Mouse (Mus musculus): ENCODE data around the gene Atl3.
"Not testable (repeated sequence)": the region's sequence is repeated elsewhere in the genome, so short reads cannot be mapped to it uniquely, and the experiment has no call there.

The Atl3 gene

DNA sequence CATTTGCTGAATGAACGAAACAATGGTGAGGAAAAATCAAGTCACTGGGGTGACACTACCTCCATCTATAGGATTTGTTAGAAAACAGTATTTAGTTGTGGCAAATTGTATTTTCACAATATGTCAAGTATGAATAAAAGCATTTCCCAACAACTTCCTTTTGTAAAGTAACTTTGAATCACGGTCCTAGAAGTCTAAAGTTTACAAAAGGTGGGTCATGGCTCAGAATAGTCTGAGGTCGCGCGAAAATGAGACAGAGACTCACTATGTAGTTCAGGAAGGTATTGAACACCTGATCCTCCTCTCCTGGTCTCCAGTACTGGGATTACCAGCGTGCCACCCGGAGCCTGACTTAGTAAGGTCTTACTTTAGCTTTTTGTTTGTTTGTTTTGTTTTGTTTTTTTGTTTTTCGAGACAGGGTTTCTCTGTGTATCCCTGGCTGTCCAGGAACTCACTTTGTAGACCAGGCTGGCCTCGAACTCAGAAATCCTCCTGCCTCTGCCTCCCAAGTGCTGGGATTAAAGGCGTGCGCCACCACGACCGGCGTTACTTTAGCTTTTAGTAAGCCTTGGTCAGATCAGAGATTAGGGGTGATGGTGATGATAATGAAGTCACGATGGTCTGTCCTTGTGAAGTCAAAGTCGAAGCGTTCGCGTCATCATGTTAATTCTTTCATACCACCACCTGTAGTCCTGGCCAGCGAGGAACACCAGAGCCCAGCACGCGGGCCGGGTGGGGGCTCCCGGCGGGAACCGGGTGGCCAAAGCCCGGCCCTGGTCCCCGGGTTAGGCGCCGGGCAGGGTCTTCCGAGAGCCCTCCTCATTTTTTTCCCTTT is at the start of gene Atl3:
Gene Atl3, plus strand, starts transcription at position 689 of the 835 bp plus-strand sequence.
- no peak for DNase-seq (ENCODE audit: low read depth, low spot score)

DNA sequence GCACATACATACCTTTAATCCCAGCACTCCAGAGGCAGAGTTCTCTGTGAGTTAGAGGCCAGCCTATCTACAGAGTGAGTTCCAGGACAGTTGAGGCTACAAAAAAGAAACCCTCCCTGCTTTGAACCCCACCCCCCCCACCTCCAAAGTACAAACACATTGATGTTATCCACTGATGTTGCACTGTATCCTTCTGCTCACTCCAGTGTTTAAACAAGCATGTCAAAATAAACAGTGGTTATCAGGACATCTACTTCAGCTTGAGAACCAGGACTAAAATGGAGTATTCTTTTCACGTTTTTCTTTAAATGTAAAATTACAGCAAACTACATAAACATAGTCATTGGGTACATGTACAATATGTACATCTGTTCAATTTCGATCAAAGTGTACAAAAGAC is 48.7 kb upstream of the Atl3 start:
- no peak for DNase-seq (ENCODE audit: low read depth, low spot score)

DNA sequence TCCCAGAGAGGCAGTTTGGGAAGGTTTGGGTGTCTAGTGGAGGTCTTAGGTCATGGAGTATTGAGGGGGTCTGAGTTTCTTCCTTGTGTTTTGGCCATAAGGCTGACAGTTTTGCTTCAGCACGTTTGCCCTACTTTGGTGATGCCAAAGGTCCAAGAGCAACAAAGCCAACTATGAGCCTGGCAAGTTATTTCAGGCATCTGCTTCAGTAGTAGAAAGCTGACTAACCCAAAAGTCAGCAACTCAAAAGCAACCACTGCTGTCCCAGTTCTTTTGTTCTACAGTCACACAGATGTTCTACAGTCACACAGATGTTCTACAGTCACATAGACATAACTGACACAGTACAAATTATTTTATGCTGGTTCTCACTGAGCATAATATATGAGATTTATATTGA is 48.2 kb upstream of the Atl3 start:
- no peak for DNase-seq (ENCODE audit: low read depth, low spot score)

DNA sequence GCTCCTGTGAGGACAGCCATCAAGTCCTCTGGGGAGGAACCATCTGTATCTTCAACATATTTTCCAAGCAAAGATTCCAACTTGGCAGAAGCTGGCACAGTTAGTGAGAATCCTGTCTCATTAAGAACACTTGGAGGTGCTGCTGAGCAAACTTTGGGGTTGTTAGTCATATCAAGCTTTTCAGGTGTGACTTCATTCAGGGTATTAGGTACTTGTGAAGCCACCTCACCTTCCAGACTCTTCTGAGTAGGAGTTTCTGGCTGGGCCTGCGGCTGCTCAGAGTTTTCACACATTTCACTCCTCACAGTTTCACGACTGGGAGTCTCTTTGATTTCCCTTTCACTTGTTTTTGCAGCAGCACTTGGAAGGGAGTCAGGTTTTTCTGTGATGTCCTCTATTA is 37.0 kb upstream of the Atl3 start:
- no peak for DNase-seq (ENCODE audit: low read depth, low spot score)

DNA sequence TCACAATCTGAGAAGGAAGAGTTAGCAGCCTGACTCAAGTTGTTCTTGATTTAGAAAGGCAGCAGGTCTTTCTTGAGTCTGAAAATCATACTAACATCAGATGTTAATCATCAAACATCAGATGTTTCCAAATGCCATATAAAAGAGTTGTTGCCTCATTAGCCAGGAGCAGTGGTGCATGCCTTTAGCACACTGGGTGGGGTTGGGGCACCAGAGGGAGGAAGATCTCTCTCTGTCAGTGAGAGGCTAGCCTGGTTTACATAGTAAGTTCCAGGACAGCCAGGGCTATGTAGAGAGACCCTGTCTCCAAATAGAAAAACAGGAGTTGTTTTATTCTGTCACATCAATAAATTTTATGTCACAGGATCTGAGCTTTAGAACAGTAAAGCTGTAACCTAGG is 34.9 kb upstream of the Atl3 start:
- DNase-seq (ENCODE audit: low read depth, low spot score): no peak

DNA sequence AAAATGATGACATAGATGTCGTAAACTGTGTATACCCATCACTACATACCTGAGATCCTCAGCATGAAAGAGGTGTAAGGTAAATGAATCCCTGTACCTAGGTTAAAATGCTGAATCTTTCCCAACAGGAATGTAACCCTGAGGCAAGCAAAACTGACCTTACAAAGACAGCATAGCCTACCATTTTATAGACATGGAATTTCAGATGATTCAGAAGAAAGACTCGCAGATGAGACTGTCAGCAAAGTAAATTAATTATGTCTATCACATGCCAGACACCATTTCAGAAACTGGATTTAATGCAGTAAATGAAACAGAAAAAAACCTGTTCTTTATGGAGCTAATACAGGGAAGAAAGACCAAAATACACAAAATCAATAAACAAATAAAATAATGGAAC is 34.5 kb upstream of the Atl3 start:
- DNase-seq (ENCODE audit: low read depth, low spot score): no peak

DNA sequence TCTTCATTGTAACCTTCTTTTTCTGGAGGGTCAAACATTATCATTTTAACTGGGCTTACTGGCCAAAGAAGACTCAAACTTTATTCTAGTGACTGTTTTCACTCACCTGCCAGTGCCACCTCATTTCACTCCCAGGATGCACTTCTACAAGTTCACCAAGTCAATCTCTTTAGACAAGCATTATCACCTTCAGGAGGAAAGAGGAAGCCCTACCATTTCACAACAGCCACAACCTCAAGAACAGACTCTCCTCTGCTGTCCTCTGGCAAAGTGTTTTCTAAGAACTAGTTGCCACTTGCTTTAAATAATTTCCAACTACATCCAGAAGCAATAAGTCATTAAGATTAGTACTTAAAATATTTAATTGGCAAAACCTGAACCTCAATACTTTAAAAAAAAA is 25.9 kb upstream of the Atl3 start:
- no peak for DNase-seq (ENCODE audit: low read depth, low spot score)

DNA sequence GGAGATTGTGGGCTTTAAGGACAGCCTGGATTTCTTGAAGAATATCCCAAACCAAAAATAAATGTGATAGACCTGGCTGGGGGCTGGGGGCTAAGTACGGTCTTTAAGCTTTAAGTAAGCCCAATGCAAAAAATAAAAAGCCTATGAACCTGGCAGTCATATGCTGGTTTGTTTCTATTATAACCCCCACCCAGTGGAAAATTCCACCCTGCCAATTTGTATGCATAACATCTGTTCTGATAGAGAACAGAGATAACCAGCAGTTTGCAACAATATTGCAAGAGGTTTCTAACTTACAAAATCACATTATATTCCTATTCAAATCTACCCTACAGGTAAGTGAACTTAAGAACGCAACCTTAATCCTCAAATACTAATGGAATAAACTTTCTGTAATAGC is 23.2 kb upstream of the Atl3 start:
- no peak for DNase-seq (ENCODE audit: low read depth, low spot score)

DNA sequence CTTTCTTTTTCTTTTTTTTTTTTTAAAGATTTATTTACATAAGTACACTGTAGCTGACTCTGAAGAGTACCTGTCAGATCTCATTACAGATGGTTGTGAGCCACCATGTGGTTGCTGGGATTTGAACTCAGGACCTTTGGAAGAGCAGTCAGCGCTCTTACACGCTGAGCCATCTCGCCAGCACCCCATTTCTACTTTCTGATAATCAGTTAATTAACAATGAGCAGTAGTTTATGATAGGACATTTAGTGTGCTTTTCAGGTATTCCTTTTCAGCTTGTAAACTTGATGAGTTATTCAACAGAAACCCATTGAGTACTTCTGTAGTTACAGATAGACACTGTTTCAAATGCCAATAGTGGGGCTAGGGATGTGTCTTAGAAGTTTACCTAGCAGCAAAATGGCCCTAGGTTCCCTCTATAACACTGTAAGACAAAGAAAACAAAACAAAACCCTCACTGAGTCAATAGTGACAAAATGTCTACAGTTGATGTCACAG is 14.0 kb upstream of the Atl3 start:
- no peak for DNase-seq (ENCODE audit: low read depth, low spot score)

DNA sequence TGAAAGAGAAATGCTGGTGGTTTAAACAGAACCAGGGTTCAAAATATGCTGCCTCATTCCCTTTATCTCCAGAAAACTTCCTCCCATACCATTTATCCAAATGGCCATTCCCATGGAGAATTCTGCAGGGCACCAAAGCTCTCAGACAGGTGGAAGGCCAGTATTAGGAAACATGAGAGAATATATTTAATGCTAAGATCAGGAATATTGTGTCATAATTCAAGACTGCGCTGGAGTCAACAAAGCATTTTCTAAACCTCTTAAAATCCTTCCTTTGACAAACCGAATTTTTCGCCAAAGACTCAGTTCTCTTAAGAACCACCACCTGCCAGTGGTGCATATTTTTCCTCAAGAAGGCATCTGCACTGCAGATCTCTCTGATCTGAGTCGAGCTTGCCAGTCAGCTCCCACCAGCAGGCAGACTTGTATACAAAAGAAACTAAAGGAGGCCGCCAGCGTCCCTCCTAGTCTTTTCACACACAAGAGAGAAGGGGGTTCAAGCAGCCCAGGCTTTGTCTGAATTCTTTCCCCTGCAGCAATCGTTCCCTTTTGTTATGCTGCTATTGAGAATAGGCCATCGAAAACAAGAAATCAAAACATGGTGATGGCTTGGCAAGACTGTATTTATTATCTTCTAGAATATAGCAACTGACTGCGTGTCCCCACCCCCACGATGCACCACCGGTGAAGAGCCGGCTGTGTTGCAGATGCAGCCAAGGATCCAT is 12.1 kb upstream of the Atl3 start:
- no peak for DNase-seq (ENCODE audit: low read depth, low spot score)

DNA sequence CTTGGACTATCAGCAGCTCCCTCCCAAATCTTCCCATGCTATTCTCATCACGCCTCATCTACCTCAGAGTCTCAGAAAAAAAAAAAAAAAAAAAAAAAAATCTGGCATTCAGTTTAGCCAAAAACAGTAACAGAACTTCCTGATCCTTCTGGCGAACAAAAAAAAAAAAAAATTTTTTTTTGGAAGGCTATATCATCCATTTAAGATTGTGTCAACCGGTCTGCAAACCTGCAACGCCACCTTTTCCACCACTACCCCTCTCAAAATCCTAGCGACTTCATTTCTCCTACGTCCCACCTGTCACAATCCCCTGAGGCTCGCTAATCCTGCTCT is 11.6 kb upstream of the Atl3 start:
- DNase-seq (ENCODE audit: low read depth, low spot score): no peak

DNA sequence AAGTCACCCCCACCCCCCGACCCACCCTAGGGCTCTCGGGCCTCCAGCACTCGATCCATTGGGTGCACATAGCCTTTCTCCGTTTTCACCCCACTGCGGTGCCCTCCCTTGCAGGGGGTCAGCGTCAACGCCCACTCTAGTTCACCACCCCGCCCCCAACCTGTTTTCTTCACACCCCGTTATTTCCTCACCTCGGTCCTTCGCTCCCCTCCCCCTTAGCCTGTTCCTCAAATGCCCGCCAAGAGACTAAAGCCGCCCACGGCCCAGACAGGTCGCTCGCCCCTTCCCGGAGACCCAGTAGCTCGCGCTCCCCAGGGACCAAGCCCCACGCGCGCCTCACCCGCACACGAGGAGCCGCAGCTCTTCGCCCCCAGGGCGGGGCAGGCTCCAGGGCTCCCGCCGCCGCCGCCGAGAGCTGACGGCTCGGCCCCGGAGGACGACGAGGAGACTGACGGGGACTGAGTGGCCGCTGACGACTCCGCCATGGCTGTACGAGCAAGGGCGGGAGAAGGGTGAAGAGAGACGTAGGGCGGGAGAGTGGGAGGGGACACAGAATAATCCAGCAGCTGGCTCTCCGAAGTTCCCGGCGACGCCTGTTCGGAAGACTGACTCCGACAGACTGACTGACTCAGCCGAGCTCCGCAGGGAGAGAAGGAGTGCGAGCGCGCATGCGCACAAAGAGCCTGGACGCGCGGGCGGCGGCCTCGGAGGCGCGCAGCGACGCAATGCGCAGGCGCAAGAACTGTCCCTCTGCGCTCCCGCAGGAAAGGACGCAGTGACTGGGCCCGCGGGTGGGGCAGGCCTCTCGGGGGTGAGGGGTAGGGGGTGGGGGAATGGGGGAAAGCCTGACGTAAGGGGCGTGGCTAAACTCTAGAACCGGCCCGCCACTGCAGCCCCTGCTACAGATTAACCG is 11.0 kb upstream of the Atl3 start, which contains the start of gene Rtn3:
Gene Rtn3, minus strand, starts transcription at position 683 of the 913 bp plus-strand sequence.
- DNase-seq (ENCODE audit: low read depth, low spot score): peak; percentile 96

DNA sequence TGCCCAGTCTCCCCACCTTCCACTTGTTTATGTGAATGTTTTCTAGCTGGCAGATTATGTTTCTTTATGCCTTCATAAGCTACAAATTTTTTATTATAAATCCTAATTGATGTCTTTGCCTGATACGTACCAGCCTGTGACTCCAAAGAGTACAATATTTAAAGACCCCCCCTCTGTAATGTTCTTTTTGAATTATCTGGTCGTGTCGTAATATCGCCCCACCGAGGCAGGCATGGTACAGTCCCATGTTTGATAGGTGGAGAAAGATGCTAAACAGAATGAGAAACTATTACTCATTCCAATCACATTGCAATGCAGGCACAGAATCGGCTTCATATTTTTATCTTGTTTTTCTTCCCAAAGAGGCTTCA is 10.3 kb upstream of the Atl3 start:
- peak; percentile 37 for DNase-seq (ENCODE audit: low read depth, low spot score)

DNA sequence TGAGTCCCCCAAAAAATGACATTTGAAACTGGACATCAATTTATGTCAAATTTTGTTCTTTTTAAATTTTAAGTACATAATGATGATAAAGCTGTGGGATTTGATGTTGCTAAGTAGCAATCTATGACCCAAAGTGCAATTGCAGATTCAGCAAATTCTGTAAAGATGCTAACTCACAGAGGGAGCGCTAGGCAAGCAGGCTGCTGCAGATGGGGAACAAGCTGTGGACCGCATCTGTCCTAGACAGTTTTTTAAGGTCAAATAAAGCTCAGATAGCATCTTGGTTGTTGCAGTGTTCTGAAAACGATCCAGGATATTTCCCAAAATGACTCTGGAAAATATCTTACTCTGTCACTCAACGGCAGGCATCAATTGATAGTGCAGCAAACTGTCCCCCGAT is 9.8 kb upstream of the Atl3 start:
- no peak for DNase-seq (ENCODE audit: low read depth, low spot score)

DNA sequence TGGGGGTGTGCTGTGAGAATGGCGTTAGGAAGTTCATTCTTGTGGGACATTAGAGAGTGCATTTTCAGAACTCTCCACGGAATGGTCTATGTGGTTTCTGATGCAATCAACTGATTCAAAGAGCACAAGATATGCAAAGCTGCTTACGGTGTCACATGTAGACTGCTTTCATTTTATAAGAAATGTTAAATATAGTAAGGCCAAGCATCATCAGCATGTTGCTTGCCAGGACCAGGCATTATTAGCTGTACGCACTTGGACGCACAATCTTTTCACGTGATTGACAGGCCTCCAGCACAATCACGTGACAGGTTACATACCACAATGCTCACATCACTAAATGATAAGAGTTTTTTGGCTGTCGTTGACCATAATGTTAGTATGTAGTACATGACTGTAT is 6.2 kb upstream of the Atl3 start:
- DNase-seq (ENCODE audit: low read depth, low spot score): no peak

DNA sequence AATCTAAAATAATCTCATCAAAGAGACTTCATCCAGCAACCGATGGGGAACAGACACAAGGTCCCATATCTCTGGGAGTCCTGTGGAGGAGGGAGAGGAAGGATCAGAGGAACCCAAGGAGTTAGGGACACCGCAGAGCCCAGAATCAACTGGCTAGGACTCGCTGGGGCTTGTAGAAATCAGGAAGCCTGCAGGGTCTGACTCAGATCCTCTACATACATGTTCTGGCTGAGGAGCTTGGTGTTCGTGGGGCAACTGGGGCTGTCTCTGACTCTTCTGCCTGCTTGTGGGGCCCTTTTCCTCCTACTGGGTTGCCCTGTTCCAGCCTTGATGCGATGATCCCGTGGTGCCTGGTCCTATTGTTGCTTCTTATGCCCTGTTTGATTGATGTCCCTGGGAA is 1.9 kb upstream of the Atl3 start:
- no peak for DNase-seq (ENCODE audit: low read depth, low spot score)

DNA sequence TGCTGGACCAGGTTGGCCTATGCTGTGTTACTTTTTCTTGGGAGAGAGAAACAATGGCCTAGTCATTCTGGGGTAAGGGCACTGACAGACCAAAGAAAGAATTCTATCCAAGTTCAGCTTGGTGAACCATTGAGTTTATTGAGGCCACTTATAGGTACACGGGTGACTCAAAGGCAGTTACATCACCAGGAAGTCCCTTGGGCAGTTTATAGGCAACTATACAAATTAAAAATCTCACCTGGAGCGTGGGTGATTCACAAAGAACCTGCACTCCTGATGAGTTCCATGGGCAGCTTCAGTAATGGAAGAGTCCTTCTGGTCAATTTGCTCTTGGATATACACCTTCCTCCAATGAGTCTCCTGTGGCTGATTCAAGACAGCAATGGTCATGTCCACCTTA is 1.2 kb upstream of the Atl3 start:
- DNase-seq (ENCODE audit: low read depth, low spot score): no peak

DNA sequence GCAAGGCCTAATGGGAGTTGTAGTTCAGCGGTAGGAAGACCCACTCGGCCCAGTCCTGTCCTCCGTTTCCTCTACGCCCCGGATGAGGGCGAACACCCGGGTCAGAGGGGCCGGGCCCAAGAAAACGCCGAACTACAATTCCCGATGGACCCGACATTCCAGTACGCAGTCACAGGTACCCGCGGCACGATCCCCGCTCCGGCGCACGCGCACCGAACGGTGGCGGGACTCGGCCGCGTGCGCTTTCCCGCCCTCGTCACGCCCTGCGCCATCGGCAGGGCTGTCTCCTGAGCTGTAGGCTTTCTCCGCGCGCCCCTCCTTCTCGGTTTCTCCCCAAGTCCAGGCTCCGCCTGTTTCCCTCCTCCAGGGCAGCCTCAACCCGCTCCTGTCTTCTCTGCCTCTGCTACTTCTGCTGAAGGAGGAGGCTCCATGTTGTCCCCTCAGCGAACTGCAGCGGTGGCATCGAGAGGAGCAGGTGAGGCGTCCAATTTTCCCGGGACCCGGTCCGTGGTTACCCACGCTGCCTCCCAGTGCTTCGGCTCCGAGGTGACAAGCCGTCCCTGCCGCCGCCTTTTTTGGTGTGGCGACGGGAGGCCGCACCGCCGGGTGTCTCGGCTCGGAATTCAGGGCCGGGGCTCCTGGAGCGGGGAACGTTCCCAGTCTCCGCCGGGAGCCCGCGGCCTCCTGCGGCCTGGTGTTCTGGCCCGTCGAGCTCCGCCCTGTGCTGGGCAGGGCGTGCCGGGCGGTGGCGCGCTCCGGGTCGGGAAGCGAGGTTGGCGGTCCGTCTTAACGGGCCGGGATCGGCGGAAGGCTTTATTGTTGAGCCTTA is 561 bp downstream of the Atl3 start:
- DNase-seq (ENCODE audit: low read depth, low spot score): peak; percentile 90

DNA sequence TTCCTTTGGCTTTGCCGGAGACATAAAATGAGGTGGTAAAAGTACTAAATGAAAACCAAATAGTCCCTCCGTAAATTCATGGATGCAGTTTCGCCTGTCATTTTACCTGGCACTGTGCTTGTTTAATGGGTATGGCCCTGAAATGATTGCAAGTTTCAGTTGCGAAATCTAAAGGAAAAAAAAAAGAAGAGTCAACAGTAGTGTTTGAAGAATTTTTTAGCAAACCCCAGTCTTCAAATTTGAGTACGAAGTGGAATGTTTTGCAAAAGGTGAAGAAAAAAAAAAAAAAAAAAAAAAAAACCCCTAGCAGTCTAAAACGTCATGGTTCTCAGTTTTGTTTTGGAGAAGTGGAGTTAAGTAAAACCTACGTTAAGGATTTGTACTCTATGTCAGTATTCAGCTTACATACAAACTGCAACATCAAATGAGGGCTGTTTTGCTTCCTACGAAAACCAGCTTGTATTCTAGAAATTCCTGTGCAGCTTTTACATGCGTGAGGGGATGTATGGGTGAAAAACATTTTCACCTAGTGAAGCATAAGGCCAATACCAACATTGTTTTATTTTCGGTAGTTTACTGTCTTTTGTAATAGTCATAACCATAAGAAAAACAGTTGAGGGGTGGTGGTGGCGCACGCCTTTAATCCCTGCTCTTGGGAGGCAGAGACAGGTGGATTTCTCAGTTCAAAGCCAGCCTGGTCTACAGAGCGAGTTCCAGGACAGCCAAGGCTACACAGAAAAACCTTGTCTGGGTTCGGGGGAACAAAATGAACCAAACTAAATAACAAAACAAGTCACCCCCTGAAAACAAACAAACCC is 1.6 kb downstream of the Atl3 start:
- no peak for DNase-seq (ENCODE audit: low read depth, low spot score)

DNA sequence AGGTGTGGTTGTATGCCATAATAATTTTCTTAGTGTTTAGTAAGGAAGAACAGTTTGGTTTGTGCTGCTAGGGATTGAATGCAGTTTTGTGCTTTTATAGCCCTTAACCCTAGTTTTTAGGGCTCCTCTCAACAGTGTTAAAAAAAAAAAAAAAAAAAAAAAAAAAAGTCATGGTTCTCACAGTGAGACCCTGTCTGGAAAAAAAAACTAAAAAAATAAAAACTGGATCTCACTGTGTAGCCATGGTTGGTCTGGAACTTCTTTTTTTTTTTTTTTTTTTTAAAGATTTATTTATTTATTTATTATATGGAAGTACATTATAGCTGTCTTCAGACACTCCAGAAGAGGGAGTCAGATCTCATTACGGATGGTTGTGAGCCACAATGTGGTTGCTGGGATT is 2.2 kb downstream of the Atl3 start:
- DNase-seq (ENCODE audit: low read depth, low spot score): not testable (repeated sequence)

Measured in embryo, embryonic 11.5 days (tissue).